8 mouse cellular contexts compared by ENCODE assay signal in genomic region chr1:181230731-181231148, GRCm38 (mm10). TPM values are rescaled to one million over a fixed set of nuclear protein-coding genes. Genes with fewer than 3 reads are reported as not detected.
DNase-seq lines count a peak whose midpoint lies in the region; ATAC-seq and TF ChIP-seq lines count a peak whose summit lies in the region.

No protein-coding gene starts in this region.

- no peak for TF ChIP-seq EP300 in liver, postnatal 0 days (IDR thresholded peaks at IDR 0.05; ENCODE audit: low read depth)

- H3K4me3 ChIP-seq in neural tube, embryonic 13.5 days: no peak overlapping the region
- H3K4me3 ChIP-seq in neural tube, embryonic 15.5 days (replicated peaks): no peak overlapping the region
- H3K4me3 ChIP-seq in liver, postnatal 0 days (ENCODE audit: low read depth, low read length): no peak overlapping the region
- no peak overlapping the region for H3K4me3 ChIP-seq in hindbrain, embryonic 16.5 days (ENCODE audit: low read length)

- peaks cover 8% of the 10 kb centered on the region for H3K4me1 ChIP-seq in neural tube, embryonic 13.5 days (replicated peaks)
- peaks cover 3% of the 10 kb centered on the region; the same call in 1 of the 2 replicates for H3K4me1 ChIP-seq in neural tube, embryonic 15.5 days
- peaks cover 40% of the 10 kb centered on the region for H3K4me1 ChIP-seq in liver, postnatal 0 days (ENCODE audit: insufficient read depth)
- H3K4me1 ChIP-seq in hindbrain, embryonic 16.5 days (ENCODE audit: control insufficient read depth, insufficient read depth, low read depth, low read length): peaks cover 2% of the 10 kb centered on the region; the same call in 1 of the 2 replicates

- H3K9me3 ChIP-seq in neural tube, embryonic 13.5 days: no peaks in the 10 kb centered on the region
- H3K9me3 ChIP-seq in neural tube, embryonic 15.5 days (replicated peaks): no peaks in the 10 kb centered on the region
- no peaks in the 10 kb centered on the region for H3K9me3 ChIP-seq in liver, postnatal 0 days (ENCODE audit: low read length)
- H3K9me3 ChIP-seq in hindbrain, embryonic 16.5 days (ENCODE audit: control insufficient read depth, low read length): no peaks in the 10 kb centered on the region

- DNase-seq in fat pad, adult 2 months (ENCODE audit: extremely low read depth, low read depth, low spot score): peak; percentile 36
- DNase-seq in liver, postnatal 0 days: peak; percentile 52
- DNase-seq in thymus, adult 18-20 months: peak; percentile 33 to 57
- no peak for DNase-seq in embryo, embryonic 10 days (ENCODE audit: low spot score)
- no peak for DNase-seq in right cerebral cortex, adult 18-20 months

- H3K9ac ChIP-seq in neural tube, embryonic 13.5 days: 0 out of 2 replicates have a peak overlapping the region, but pooled peaks have one; percentile 12
- no peak overlapping the region for H3K9ac ChIP-seq in neural tube, embryonic 15.5 days (replicated peaks)
- H3K9ac ChIP-seq in liver, postnatal 0 days (replicated peaks): 0 out of 2 replicates have a peak overlapping the region, but pooled peaks have one; percentile 26
- no peak overlapping the region for H3K9ac ChIP-seq in hindbrain, embryonic 16.5 days (ENCODE audit: low read depth, low read length)

- H3K36me3 ChIP-seq in neural tube, embryonic 13.5 days: no peaks in the 10 kb centered on the region
- H3K36me3 ChIP-seq in neural tube, embryonic 15.5 days: no peaks in the 10 kb centered on the region
- no peaks in the 10 kb centered on the region for H3K36me3 ChIP-seq in liver, postnatal 0 days (replicated peaks; ENCODE audit: insufficient read depth, low read length)
- no peaks in the 10 kb centered on the region for H3K36me3 ChIP-seq in hindbrain, embryonic 16.5 days (ENCODE audit: control insufficient read depth, insufficient read depth, low read length)

- H3K27ac ChIP-seq in neural tube, embryonic 13.5 days (replicated peaks): no peak overlapping the region
- H3K27ac ChIP-seq in neural tube, embryonic 15.5 days (replicated peaks): no peak overlapping the region
- peak overlapping the region; percentile 93 for H3K27ac ChIP-seq in liver, postnatal 0 days (ENCODE audit: low read depth)
- H3K27ac ChIP-seq in hindbrain, embryonic 16.5 days (ENCODE audit: low read depth, low read length): no peak overlapping the region

- H3K27me3 ChIP-seq in neural tube, embryonic 13.5 days: no peaks in the 10 kb centered on the region
- no peaks in the 10 kb centered on the region for H3K27me3 ChIP-seq in neural tube, embryonic 15.5 days (replicated peaks)
- H3K27me3 ChIP-seq in liver, postnatal 0 days (ENCODE audit: insufficient read depth, low read length): no peaks in the 10 kb centered on the region
- no peaks in the 10 kb centered on the region for H3K27me3 ChIP-seq in hindbrain, embryonic 16.5 days (replicated peaks; ENCODE audit: control insufficient read depth, insufficient read depth, low read length)

- TF ChIP-seq CTCF in liver, postnatal 0 days (IDR thresholded peaks at IDR 0.05; ENCODE audit: low read depth): no peak

- no peak for ATAC-seq in neural tube, embryonic 13.5 days (ENCODE audit: low read depth)
- no peak for ATAC-seq in neural tube, embryonic 15.5 days (ENCODE audit: low FRiP score)
- peak; percentile 62 for ATAC-seq in liver, postnatal 0 days
- no peak for ATAC-seq in hindbrain, embryonic 16.5 days

- no peak overlapping the region for H3K4me2 ChIP-seq in neural tube, embryonic 13.5 days
- no peak overlapping the region for H3K4me2 ChIP-seq in neural tube, embryonic 15.5 days
- H3K4me2 ChIP-seq in liver, postnatal 0 days (ENCODE audit: low read depth, low read length): peak overlapping the region; percentile 49
- no peak overlapping the region for H3K4me2 ChIP-seq in hindbrain, embryonic 16.5 days (ENCODE audit: low read length)

- WGBS in neural tube, embryonic 13.5 days: 37% methylated on average over 10 of the region's 10 CpGs
- whole genome bisulfite sequencing in neural tube, embryonic 15.5 days: 37% methylated on average over 10 of the region's 10 CpGs
- WGBS in liver, postnatal 0 days (ENCODE audit: insufficient replicate concordance): 23% methylated on average over 10 of the region's 10 CpGs
- WGBS in hindbrain, embryonic 16.5 days: 44% methylated on average over 10 of the region's 10 CpGs

RNA-seq across cellular contexts. Expression of gene Wdr26, which starts 18.9 kb away (rescaled TPM):
- 39.3 and 45.9 TPM in 2 replicates for polyA plus RNA-seq in neural tube, embryonic 13.5 days (2015; fragmentation: Nextera tagmentation; extraction: Ambion mirVana)
- 32.1 and 33.8 TPM in 2 replicates for polyA plus RNA-seq in neural tube, embryonic 15.5 days (2015; fragmentation: Nextera tagmentation; extraction: Ambion mirVana)
- 39.4 and 40.1 TPM in 2 replicates for polyA plus RNA-seq in liver, postnatal 0 days (2015; fragmentation: Nextera tagmentation; extraction: Ambion mirVana)
- 29.5 and 30.0 TPM in 2 replicates for polyA plus RNA-seq in hindbrain, embryonic 16.5 days (2015; fragmentation: Nextera tagmentation; extraction: Ambion mirVana)

Comparison
In these comparisons a context has a peak if more than half of its experiments do, and no peak if none do; other contexts are left out.
1. H3K9ac ChIP-seq: peak in neural tube, embryonic 13.5 days (single experiment) and liver, postnatal 0 days (single experiment); none in neural tube, embryonic 15.5 days (single experiment) and hindbrain, embryonic 16.5 days (single experiment).
2. DNase-seq: peak in fat pad, adult 2 months (single experiment), liver, postnatal 0 days (single experiment) and thymus, adult 18-20 months (2 of 2); none in embryo, embryonic 10 days (single experiment) and right cerebral cortex, adult 18-20 months (single experiment).